9 mouse cellular contexts compared by ENCODE assay signal in genomic region chr10:61625381-61626257, GRCm38 (mm10). TPM values are rescaled to one million over a fixed set of nuclear protein-coding genes. Genes with fewer than 3 reads are reported as not detected.
A peak's percentile ranks its signal among the peaks of the same experiment; 100 is the strongest.
DNase-seq lines count a peak whose midpoint lies in the region; ATAC-seq and TF ChIP-seq lines count a peak whose summit lies in the region.
"Had no signal": no experiment of that assay in that cellular context is flagged by ENCODE, and none has a peak within 500 bp of the region (broad histone marks: within the 10 kb centered on the region; RNA-seq: fewer than 3 reads in every experiment).

No protein-coding gene starts in this region.

- H3K9ac ChIP-seq in forebrain, embryonic 16.5 days (replicated peaks; ENCODE audit: low read depth, low read length) = peak overlapping the region; percentile 58
- H3K9ac ChIP-seq in liver, embryonic 16.5 days (ENCODE audit: low read depth, low read length) = no peak overlapping the region
- peak overlapping the region; percentile 39; the same call in 1 of the 2 replicates for H3K9ac ChIP-seq in neural tube, embryonic 14.5 days (replicated peaks; ENCODE audit: low read depth, low read length)

- 3% methylated on average over 74 of the region's 74 CpGs for WGBS in bone marrow, adult 2 months
- WGBS in forebrain, embryonic 16.5 days = 2% methylated on average over 74 of the region's 74 CpGs
- 2% methylated on average over 74 of the region's 74 CpGs for WGBS in liver, embryonic 16.5 days (ENCODE audit: insufficient replicate concordance)
- 4% methylated on average over 72 of the region's 74 CpGs for WGBS in neural tube, embryonic 14.5 days

- TF ChIP-seq POLR2A in bone marrow, adult 2 months (IDR thresholded peaks at IDR 0.05; ENCODE audit: borderline replicate concordance, control insufficient read depth, low read depth, low read length) = 0 out of 2 replicates have a peak, but pooled peaks have one; percentile 11

- no peaks in the 10 kb centered on the region for H3K9me3 ChIP-seq in forebrain, embryonic 16.5 days (ENCODE audit: control insufficient read depth, low read length)
- no peaks in the 10 kb centered on the region for H3K9me3 ChIP-seq in liver, embryonic 16.5 days (replicated peaks; ENCODE audit: control insufficient read depth, low read length)
- H3K9me3 ChIP-seq in neural tube, embryonic 14.5 days (ENCODE audit: control insufficient read depth, low read length) = no peaks in the 10 kb centered on the region

- no peak for TF ChIP-seq CTCF in bone marrow, adult 2 months (IDR thresholded peaks at IDR 0.05; ENCODE audit: control insufficient read depth, insufficient read depth, low read length)

- peak overlapping the region; percentile 84 for H3K4me2 ChIP-seq in forebrain, embryonic 16.5 days (ENCODE audit: low read length)
- peak overlapping the region; percentile 58 for H3K4me2 ChIP-seq in liver, embryonic 16.5 days (ENCODE audit: low read depth, low read length)
- H3K4me2 ChIP-seq in neural tube, embryonic 14.5 days (ENCODE audit: low read depth, low read length) = peak overlapping the region; percentile 76

- no peak overlapping the region; the same call in 1 of the 2 replicates for H3K27ac ChIP-seq in bone marrow, adult 2 months (ENCODE audit: control insufficient read depth, insufficient read depth, low read depth, low read length, poor library complexity)
- no peak overlapping the region for H3K27ac ChIP-seq in forebrain, embryonic 16.5 days (ENCODE audit: low read length)
- H3K27ac ChIP-seq in liver, embryonic 16.5 days (ENCODE audit: low read length) = no peak overlapping the region
- H3K27ac ChIP-seq in neural tube, embryonic 14.5 days (ENCODE audit: low read depth, low read length) = no peak overlapping the region; the same call in 1 of the 2 replicates
- H3K27ac ChIP-seq: macrophage had no signal

- peak; percentile 75 for ATAC-seq in forebrain, embryonic 16.5 days
- ATAC-seq in liver, embryonic 16.5 days (ENCODE audit: low read depth) = no peak
- ATAC-seq in neural tube, embryonic 14.5 days (ENCODE audit: low read depth) = peak; percentile 78

- H3K27me3 ChIP-seq in forebrain, embryonic 16.5 days (replicated peaks; ENCODE audit: control insufficient read depth, insufficient read depth, low read length) = peaks cover 14% of the 10 kb centered on the region
- peaks cover 18% of the 10 kb centered on the region for H3K27me3 ChIP-seq in liver, embryonic 16.5 days (ENCODE audit: control insufficient read depth, insufficient read depth, low read depth, low read length)
- peaks cover 3% of the 10 kb centered on the region; the same call in 1 of the 2 replicates for H3K27me3 ChIP-seq in neural tube, embryonic 14.5 days (ENCODE audit: control insufficient read depth, insufficient read depth, low read length)

- H3K36me3 ChIP-seq in forebrain, embryonic 16.5 days (ENCODE audit: control insufficient read depth, insufficient read depth) = no peaks in the 10 kb centered on the region
- H3K36me3 ChIP-seq in liver, embryonic 16.5 days (ENCODE audit: control insufficient read depth, insufficient read depth) = no peaks in the 10 kb centered on the region
- no peaks in the 10 kb centered on the region for H3K36me3 ChIP-seq in neural tube, embryonic 14.5 days (ENCODE audit: control insufficient read depth, insufficient read depth, low read length)

- H3K4me1 ChIP-seq in bone marrow, adult 2 months (ENCODE audit: control insufficient read depth, insufficient read depth, low read length) = peaks cover 2% of the 10 kb centered on the region
- H3K4me1 ChIP-seq in forebrain, embryonic 16.5 days (replicated peaks; ENCODE audit: control insufficient read depth, insufficient read depth, low read length) = peaks cover 11% of the 10 kb centered on the region
- peaks cover 7% of the 10 kb centered on the region for H3K4me1 ChIP-seq in liver, embryonic 16.5 days (ENCODE audit: control insufficient read depth, low read depth, low read length)
- peaks cover 4% of the 10 kb centered on the region; the same call in 1 of the 2 replicates for H3K4me1 ChIP-seq in neural tube, embryonic 14.5 days (ENCODE audit: control insufficient read depth, insufficient read depth, low read length)

- H3K4me3 ChIP-seq in bone marrow, adult 2 months (replicated peaks; ENCODE audit: control insufficient read depth, low read depth, low read length) = peak overlapping the region; percentile 26
- peak overlapping the region; percentile 49 for H3K4me3 ChIP-seq in forebrain, embryonic 16.5 days (replicated peaks; ENCODE audit: low read length)
- H3K4me3 ChIP-seq in liver, embryonic 16.5 days (ENCODE audit: low read depth, low read length) = peak overlapping the region; percentile 41
- peak overlapping the region; percentile 36 for H3K4me3 ChIP-seq in neural tube, embryonic 14.5 days (ENCODE audit: low read depth, low read length)

- DNase-seq in layer of hippocampus, adult 9-11 months = peak; percentile 19
- no peak for DNase-seq in layer of hippocampus, adult 9-10 months (ENCODE audit: low spot score)
- DNase-seq in induced T-regulatory cell, adult 2 months (ENCODE audit: low read depth) = peak; percentile 34
- DNase-seq in urinary bladder, postnatal 14 days (ENCODE audit: low spot score) = no peak

RNA-seq across cellular contexts. Expression of gene Ppa1, which starts 22.7 kb away (rescaled TPM):
- polyA plus RNA-seq in bone marrow, adult 2 months (2011; ENCODE audit: insufficient read depth, insufficient read length, low replicate concordance, missing spikeins) = 11.7 and 19.7 TPM in 2 replicates
- 244 and 261 TPM in 2 replicates for polyA plus RNA-seq in forebrain, embryonic 16.5 days (2015; fragmentation: Nextera tagmentation; extraction: Ambion mirVana)
- 84.5 and 88.1 TPM in 2 replicates for polyA plus RNA-seq in liver, embryonic 16.5 days (2015; fragmentation: Nextera tagmentation; extraction: Ambion mirVana)
- polyA plus RNA-seq in neural tube, embryonic 14.5 days (2014; fragmentation: Nextera tagmentation; extraction: Ambion mirVana) = 196 and 198 TPM in 2 replicates

RNA-seq across cellular contexts. Expression of gene Npffr1, which starts 30.3 kb away (rescaled TPM):
- polyA plus RNA-seq in bone marrow, adult 2 months (2011; ENCODE audit: insufficient read depth, insufficient read length, low replicate concordance, missing spikeins) = 0.74 and 1.4 TPM in 2 replicates
- polyA plus RNA-seq in forebrain, embryonic 16.5 days (2015; fragmentation: Nextera tagmentation; extraction: Ambion mirVana) = 0.34 and 1.1 TPM in 2 replicates
- polyA plus RNA-seq in liver, embryonic 16.5 days (2015; fragmentation: Nextera tagmentation; extraction: Ambion mirVana) = not detected in 2 replicates
- polyA plus RNA-seq in neural tube, embryonic 14.5 days (2014; fragmentation: Nextera tagmentation; extraction: Ambion mirVana) = 0.36 and 0.67 TPM in 2 replicates
- polyA plus RNA-seq: macrophage had no signal

RNA-seq across cellular contexts. Expression of gene Sar1a, which starts 54.5 kb away (rescaled TPM):
- 52.5 and 68.8 TPM in 2 replicates for polyA plus RNA-seq in bone marrow, adult 2 months (2011; ENCODE audit: insufficient read depth, insufficient read length, low replicate concordance, missing spikeins)
- 224 and 244 TPM in 2 replicates for polyA plus RNA-seq in forebrain, embryonic 16.5 days (2015; fragmentation: Nextera tagmentation; extraction: Ambion mirVana)
- polyA plus RNA-seq in liver, embryonic 16.5 days (2015; fragmentation: Nextera tagmentation; extraction: Ambion mirVana) = 66.6 and 67.0 TPM in 2 replicates
- 185 and 218 TPM in 2 replicates for polyA plus RNA-seq in neural tube, embryonic 14.5 days (2014; fragmentation: Nextera tagmentation; extraction: Ambion mirVana)

Comparison
In these comparisons a context has a peak if more than half of its experiments do, and no peak if none do; other contexts are left out.
1. DNase-seq: peak in layer of hippocampus, adult 9-11 months (single experiment) and induced T-regulatory cell, adult 2 months (single experiment); none in layer of hippocampus, adult 9-10 months (single experiment) and urinary bladder, postnatal 14 days (single experiment).
2. Peak in every context shown above with its lines, with median percentiles within 50 percentile points of each other: H3K4me3 ChIP-seq and H3K4me2 ChIP-seq.